Mouse (Mus musculus) layer of hippocampus, postnatal 14 days (tissue): ENCODE results near the gene Atp6v1g2. TPM values are rescaled to one million over a fixed set of nuclear protein-coding genes. Genes with fewer than 3 reads are reported as not detected.

Experiments
- DNase-seq, 2 experiments: peaks; one replicate each; pipeline ENCODE4 v3.0.0; 2021 to 2022; ENCODE audit warnings: low spot score in 2 of 2, mixed read lengths in 1 of 2
- total RNA-seq, 2 experiments: library from RNA; stranded (reverse); gene quantifications; 2 replicates each; pipeline ENCODE4 v1.2.3; 2021

Gene Atp6v1g2
- total RNA-seq, 2 experiments from 2014 or later: 485 to 488 TPM

GRCm38 (mm10) chr17:35252619-35253292, 19.3 kb downstream of the Atp6v1g2 start:
- no peak for DNase-seq

- no peak for DNase-seq
Measured at GRCm38 (mm10) chr17:35253293-35254093, 20.0 kb downstream of the Atp6v1g2 start.

- no peak for DNase-seq
Measured at GRCm38 (mm10) chr17:35254241-35255098, 21.0 kb downstream of the Atp6v1g2 start.

GRCm38 (mm10) chr17:35255301-35255700, 21.8 kb downstream of the Atp6v1g2 start:
- DNase-seq: no peak

- no peak for DNase-seq
Measured at GRCm38 (mm10) chr17:35255704-35256103, 22.2 kb downstream of the Atp6v1g2 start.

- no peak for DNase-seq
Measured at GRCm38 (mm10) chr17:35257378-35257777, 23.9 kb downstream of the Atp6v1g2 start.

- DNase-seq: peak; percentile 93 to 95
Measured at GRCm38 (mm10) chr17:35257824-35258491, 24.5 kb downstream of the Atp6v1g2 start.

- no peak for DNase-seq
Measured at GRCm38 (mm10) chr17:35258492-35259478, 25.3 kb downstream of the Atp6v1g2 start.

- no peak for DNase-seq
Measured at GRCm38 (mm10) chr17:35259621-35260020, 26.2 kb downstream of the Atp6v1g2 start.

- no peak for DNase-seq
Measured at GRCm38 (mm10) chr17:35261651-35262050, 28.2 kb downstream of the Atp6v1g2 start.

- DNase-seq: peak; percentile 94 to 97
Measured at GRCm38 (mm10) chr17:35262664-35263522, 29.4 kb downstream of the Atp6v1g2 start, which contains the start of gene H2-D1. Gene H2-D1, plus strand, starts transcription at chr17:35262730.

- no peak for DNase-seq
Measured at GRCm38 (mm10) chr17:35263523-35263883, 30.0 kb downstream of the Atp6v1g2 start.

GRCm38 (mm10) chr17:35267399-35268086, 34.1 kb downstream of the Atp6v1g2 start:
- no peak for DNase-seq

GRCm38 (mm10) chr17:35269653-35270347, 36.3 kb downstream of the Atp6v1g2 start:
- no peak for DNase-seq

GRCm38 (mm10) chr17:35272249-35272648, 38.8 kb downstream of the Atp6v1g2 start:
- no peak for DNase-seq

GRCm38 (mm10) chr17:35274770-35275169, 41.3 kb downstream of the Atp6v1g2 start:
- DNase-seq: peak; percentile 83 to 85

GRCm38 (mm10) chr17:35276304-35276864, 42.9 kb downstream of the Atp6v1g2 start:
- no peak for DNase-seq
